Mouse (Mus musculus): ENCODE measurements around the gene Foxr1. TPM values are rescaled to one million over a fixed set of nuclear protein-coding genes. Genes with fewer than 3 reads are reported as not detected.
A peak's percentile ranks its signal among the peaks of the same experiment; 100 is the strongest.

Gene Foxr1
- total RNA-seq (2014; fragmentation: Nextera tagmentation) (not detected in 2 replicates), total RNA-seq (2017) (not detected in 2 replicates)

DNA sequence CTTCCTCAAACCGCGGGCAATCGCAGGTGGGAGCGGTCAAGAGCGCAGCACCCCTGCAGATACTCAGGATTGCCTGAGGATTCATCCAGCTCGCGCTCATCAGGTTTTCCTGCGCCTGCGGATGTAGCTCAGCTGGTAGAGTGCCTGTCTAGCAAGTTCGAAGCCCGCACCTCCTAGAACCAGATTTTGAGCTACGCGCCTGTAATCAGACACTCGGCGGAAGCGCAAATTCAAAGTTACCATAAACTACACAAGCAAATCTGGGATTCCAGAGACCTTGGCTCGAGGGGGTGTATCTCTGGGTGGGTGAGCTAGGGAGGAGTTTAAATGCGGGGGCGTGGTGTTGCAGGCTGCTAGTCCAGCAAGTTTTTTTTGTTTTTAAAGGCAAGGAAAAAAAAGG, at the start of gene Foxr1:
Foxr1 (minus strand) TSS at position 176 of the 400 bp plus-strand sequence.
- no peak for ATAC-seq (replicated peaks; ENCODE audit: low FRiP score, low TSS enrichment, poor library complexity, severe bottlenecking)

GRCm38 (mm10) chr9:44490086-44490967, 49.4 kb upstream of the Foxr1 start:
- no peak for ATAC-seq (replicated peaks; ENCODE audit: low FRiP score, low TSS enrichment, poor library complexity, severe bottlenecking)

- no peak for ATAC-seq (replicated peaks; ENCODE audit: low FRiP score, low TSS enrichment, poor library complexity, severe bottlenecking)
These were observed 48.7 kb upstream of the Foxr1 start for GRCm38 (mm10) chr9:44489651-44490085.

GRCm38 (mm10) chr9:44488855-44489381, 48.0 kb upstream of the Foxr1 start:
- no peak for ATAC-seq (replicated peaks; ENCODE audit: low FRiP score, low TSS enrichment, poor library complexity, severe bottlenecking)

- no peak for ATAC-seq (replicated peaks; ENCODE audit: low FRiP score, low TSS enrichment, poor library complexity, severe bottlenecking)
These were observed 47.5 kb upstream of the Foxr1 start for GRCm38 (mm10) chr9:44488416-44488815.

GRCm38 (mm10) chr9:44487441-44487840, 46.5 kb upstream of the Foxr1 start:
- peak; percentile 63 for ATAC-seq (replicated peaks; ENCODE audit: low FRiP score, low TSS enrichment, poor library complexity, severe bottlenecking)

GRCm38 (mm10) chr9:44486741-44487421, 45.9 kb upstream of the Foxr1 start:
- ATAC-seq (replicated peaks; ENCODE audit: low FRiP score, low TSS enrichment, poor library complexity, severe bottlenecking), result no peak

GRCm38 (mm10) chr9:44486335-44486734, 45.4 kb upstream of the Foxr1 start:
- ATAC-seq (replicated peaks; ENCODE audit: low FRiP score, low TSS enrichment, poor library complexity, severe bottlenecking), result no peak

DNA sequence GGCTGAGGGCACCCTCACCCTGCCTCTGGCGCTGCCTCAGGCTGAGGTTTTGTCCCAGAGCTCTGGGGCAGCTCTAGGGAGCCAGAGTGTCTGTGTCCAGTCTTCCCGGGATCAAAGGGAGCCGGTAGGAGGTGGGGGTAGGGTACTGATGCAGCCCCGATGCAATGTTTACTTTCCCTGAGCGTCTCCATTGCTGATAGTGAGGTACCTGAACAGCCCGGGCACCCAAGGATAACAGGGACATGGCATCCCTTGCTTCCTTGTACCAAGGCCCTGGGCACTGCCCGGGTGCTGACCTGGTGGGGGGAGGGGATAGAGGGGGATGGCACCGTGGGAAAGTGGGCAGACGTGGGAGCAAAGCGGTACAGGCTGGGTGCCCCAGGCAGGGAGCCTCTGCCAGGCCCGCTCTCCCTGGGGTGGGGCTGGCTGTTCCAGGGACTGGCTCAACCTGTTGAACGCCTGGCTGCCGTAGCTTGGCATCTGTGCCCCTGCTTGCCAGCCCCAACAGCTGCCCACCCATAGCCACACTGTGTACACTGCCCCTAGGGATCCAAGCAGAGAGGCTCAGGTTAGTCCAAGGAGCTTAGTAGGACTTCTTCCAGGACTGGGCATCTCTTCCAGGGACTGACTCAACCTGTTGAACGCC, 44.7 kb upstream of the Foxr1 start:
- no peak for ATAC-seq (replicated peaks; ENCODE audit: low FRiP score, low TSS enrichment, poor library complexity, severe bottlenecking)

DNA sequence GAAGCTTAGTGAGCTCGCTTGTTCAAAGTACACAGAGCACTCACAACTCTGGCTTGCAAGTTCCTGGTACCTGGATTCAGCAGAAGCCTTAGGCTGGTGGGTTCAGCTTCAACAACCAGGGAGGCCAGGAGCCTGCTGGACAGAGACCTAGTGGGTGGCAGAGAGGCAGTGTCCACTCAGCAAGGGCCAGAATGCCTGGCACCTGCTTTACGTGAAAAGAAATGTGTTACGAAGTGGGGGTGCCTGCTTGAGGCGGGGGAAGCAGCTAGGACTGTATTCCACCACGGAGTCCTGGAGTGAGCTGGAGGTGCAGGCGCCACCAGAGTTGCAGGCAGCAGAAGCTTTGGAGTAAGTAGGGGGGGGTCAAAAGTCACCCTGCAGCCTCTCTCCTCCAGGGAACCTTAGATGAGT, 44.2 kb upstream of the Foxr1 start:
- ATAC-seq (replicated peaks; ENCODE audit: low FRiP score, low TSS enrichment, poor library complexity, severe bottlenecking), result no peak

- ATAC-seq (replicated peaks; ENCODE audit: low FRiP score, low TSS enrichment, poor library complexity, severe bottlenecking), result no peak
These were observed 43.6 kb upstream of the Foxr1 start for GRCm38 (mm10) chr9:44484311-44485104.

DNA sequence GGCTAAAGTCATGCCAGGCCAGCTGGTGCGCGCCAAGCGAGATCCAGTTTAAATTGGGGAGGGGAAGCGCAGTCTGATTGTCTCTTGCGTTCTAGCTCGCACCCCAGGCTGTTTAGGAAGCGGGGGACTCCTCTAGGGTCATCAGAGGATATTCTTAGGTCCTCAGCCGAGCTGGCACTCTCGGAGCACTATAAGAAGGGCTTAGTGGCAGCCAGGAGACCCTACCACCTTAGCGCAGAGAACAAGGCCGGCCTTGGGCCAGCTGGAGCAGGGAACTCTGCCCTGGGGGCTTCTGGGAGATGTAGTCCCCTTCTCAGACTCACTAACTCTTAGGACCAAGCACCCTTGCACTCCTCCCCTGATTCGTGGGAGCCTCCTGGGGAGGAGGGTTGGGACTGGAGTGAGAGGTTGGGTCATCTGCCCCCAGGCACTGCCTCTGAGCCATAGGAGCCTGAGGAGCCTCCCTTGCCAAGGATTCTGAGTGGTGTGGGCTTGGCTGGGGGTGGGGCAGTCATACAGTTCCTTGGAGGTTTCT, 42.6 kb upstream of the Foxr1 start:
- ATAC-seq (replicated peaks; ENCODE audit: low FRiP score, low TSS enrichment, poor library complexity, severe bottlenecking), result no peak

GRCm38 (mm10) chr9:44483041-44483509, 42.1 kb upstream of the Foxr1 start:
- ATAC-seq (replicated peaks; ENCODE audit: low FRiP score, low TSS enrichment, poor library complexity, severe bottlenecking), result no peak

DNA sequence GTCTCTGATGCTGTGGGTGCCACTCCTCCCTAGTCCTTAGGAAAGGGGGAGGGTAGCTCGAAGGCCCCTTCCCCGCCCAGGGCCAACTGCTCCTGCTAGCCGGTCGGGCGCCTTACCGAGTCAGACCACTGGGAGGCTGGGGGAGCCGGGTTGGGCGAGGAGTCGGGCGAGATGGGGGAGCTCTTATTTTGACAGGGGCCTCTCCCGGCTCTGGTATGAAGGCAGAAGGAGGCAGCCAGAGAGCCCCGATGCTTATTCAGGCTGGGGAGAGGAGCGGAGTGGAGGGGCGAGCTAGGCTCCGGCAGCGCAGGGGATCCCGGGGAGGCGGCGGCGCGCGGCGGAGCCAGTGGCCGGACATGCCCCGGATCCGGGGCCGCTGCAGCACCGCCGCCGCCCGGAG, 41.6 kb upstream of the Foxr1 start, which contains the start of gene Bcl9l:
Bcl9l (plus strand) TSS at position 274 of the 400 bp plus-strand sequence.
- peak; percentile 71 for ATAC-seq (replicated peaks; ENCODE audit: low FRiP score, low TSS enrichment, poor library complexity, severe bottlenecking)

GRCm38 (mm10) chr9:44482112-44482511, 41.2 kb upstream of the Foxr1 start:
- ATAC-seq (replicated peaks; ENCODE audit: low FRiP score, low TSS enrichment, poor library complexity, severe bottlenecking), result no peak

DNA sequence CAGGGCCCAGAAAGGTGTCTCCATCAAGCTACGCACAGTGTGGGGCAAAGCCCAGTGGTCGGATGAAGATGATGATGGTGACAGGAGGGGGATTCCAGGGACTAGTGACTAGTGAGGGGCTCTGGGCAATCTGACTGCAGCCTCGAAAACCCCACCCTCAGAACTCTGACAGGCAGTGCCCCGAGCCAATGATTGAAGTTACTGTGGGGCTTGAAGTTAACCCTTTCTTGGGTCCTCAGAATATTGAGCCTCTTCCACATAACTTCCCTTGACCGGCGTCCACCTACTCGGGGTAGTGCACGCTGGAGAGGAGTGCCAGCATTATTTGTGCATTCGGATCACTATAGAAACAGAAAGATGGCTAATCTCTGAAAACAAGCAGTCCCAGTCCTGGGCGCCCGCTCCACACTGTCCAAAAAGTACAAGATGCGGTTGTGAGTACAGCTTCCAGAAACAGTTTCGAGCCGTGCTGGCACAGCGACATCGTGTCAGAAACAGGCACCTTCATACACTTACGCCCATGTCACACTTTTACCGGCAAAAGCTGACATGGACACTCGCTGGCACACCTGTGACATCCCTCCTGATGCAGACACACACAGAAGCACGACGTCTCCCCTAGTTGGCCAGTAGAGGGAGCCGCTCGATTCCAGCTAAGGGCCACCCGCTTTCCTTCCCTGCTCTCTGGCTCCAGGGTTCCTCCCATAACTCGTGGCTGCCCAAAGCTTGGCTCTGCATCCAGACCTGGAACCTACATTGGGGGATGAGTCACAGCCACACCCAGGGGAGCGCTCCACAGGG, 38.9 kb upstream of the Foxr1 start:
- peak; percentile 70 for ATAC-seq (replicated peaks; ENCODE audit: low FRiP score, low TSS enrichment, poor library complexity, severe bottlenecking)

GRCm38 (mm10) chr9:44478959-44479605, 38.1 kb upstream of the Foxr1 start:
- no peak for ATAC-seq (replicated peaks; ENCODE audit: low FRiP score, low TSS enrichment, poor library complexity, severe bottlenecking)
